Mouse (Mus musculus) T-helper 1 cell (primary cell): ENCODE results near the gene Ahcyl2.
"Not testable (repeated sequence)": the region's sequence is repeated elsewhere in the genome, so short reads cannot be mapped to it uniquely, and the experiment has no call there.

Experiments
- in situ Hi-C: fragments of 300-600 bp; cut with MboI, MseI; formaldehyde crosslinking; loops from one replicate; pipeline ENCODE4 v1.15.1; 2025; ENCODE audit warnings: high pct_unique_total_duplicates

Ahcyl2 gene

GRCm38 (mm10) chr6:29814616-29815015, 46.8 kb downstream of the Ahcyl2 start:
- in situ Hi-C loops, result no loop called here

DNA sequence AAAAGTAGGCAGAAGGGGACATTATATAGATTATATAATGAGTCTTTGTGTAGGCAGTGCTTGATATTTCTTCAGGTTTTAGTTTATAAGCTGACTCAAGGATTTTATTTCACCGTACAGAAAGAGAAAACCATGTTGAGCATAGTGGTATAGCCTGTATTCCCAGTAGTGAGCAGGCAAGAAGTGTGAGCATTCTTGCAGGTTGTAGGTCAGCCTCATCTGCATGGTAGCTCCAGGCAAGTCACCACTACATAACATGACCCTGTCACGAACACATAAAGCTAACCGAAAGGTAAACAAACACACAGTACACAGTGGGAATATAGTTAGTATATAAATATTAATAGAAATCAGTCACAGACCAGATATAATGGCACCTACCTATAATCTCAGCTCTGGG, 47.2 kb downstream of the Ahcyl2 start:
- in situ Hi-C loops, result no loop called here

GRCm38 (mm10) chr6:29815634-29816033, 47.8 kb downstream of the Ahcyl2 start:
- in situ Hi-C loops, result no loop called here

GRCm38 (mm10) chr6:29816371-29816770, 48.6 kb downstream of the Ahcyl2 start:
- in situ Hi-C loops, result not testable (repeated sequence)

DNA sequence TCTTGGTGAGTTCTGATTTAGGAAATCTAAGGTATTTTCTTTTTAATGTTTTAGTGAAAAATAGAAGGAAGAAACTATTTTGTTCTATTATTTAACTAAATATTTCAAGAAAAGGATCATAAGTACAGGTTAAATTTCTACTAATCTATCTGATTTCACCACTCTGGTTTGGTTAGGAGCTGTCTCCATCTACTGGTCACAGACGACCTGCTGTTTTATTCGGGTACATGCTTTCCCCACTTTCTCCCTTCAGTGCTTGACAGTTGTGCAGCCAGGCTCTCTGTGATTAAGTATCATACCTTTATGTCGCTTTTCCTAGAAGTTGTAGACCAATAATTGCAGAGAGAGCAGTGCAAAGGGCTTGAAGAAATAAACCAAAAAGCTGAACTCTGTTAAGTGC, 51.5 kb downstream of the Ahcyl2 start:
- in situ Hi-C loops, result no loop called here

GRCm38 (mm10) chr6:29820314-29820713, 52.5 kb downstream of the Ahcyl2 start:
- in situ Hi-C loops, result loop anchor here (5.0 kb wide), 1 partner anchor 53 kb away; the partner anchor contains the start of gene Ahcyl2

GRCm38 (mm10) chr6:29820926-29821325, 53.1 kb downstream of the Ahcyl2 start:
- in situ Hi-C loops, result loop anchor here (5.0 kb wide), 1 partner anchor 54 kb away; the partner anchor contains the start of gene Ahcyl2

- in situ Hi-C loops, result loop anchor here (5.0 kb wide), 1 partner anchor 54 kb away; the partner anchor contains the start of gene Ahcyl2
Measured at GRCm38 (mm10) chr6:29821770-29822169, 54.0 kb downstream of the Ahcyl2 start.

DNA sequence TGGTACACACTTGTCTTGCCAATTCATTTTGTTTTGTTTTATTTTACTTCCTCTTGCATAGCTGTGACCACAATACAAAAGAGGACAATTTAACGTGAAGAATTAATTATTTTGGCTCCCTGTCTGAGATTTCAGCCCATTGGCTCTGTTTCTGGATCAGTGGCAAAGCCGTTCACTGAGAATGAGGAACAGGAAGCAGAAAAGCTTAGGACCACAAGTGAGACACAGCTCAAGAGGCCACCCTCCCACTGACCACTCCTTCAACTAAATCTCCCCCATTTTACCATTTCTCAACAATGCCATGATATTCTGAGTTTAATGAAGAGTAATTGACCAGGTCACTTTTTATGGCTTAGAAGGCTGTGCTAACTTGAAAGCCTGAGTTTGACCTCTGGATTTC, 57.5 kb downstream of the Ahcyl2 start:
- in situ Hi-C loops, result no loop called here

- in situ Hi-C loops, result no loop called here
Measured at GRCm38 (mm10) chr6:29827291-29828242, 59.8 kb downstream of the Ahcyl2 start.

GRCm38 (mm10) chr6:29828574-29829234, 60.9 kb downstream of the Ahcyl2 start:
- in situ Hi-C loops, result no loop called here

DNA sequence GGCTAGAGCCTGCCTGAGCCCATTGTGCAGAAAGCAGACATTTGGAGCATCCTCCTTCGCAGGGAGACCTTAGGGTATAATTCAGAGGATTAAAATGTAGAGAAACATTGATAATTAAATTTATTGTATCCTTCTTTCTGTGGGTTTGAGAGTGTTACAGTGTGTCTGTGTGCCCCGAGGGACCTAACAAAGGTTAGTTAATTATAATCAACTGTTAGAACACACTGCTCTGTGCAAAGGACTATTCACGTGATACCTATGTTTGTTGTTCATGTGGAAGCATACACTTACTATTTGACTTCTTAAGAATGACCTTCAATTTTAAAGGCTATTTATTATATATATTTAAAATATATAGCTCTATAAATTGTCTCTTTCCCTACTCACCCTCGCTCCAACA, 64.5 kb downstream of the Ahcyl2 start:
- in situ Hi-C loops, result no loop called here

DNA sequence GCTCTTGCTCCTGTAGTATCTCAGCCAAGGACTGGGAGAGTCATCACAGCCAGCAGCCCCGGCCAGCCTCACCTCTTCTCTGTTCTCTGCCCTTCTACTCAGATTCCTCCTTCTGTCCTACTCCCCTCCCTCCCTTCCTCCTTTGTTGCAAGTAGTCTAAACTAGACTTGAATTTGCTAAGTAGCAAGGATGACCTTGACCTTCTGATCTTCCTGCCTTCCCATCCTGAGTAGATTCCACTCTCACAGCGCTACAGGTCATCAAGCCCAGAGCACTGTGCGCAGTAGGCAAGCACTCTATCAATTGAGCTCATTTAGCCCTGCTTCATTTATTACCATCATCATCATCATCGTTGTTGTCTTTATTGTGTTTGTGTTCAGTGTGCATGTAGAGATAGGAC, 65.3 kb downstream of the Ahcyl2 start:
- in situ Hi-C loops, result no loop called here

- in situ Hi-C loops, result no loop called here
Measured at GRCm38 (mm10) chr6:29833568-29834255, 65.9 kb downstream of the Ahcyl2 start.

DNA sequence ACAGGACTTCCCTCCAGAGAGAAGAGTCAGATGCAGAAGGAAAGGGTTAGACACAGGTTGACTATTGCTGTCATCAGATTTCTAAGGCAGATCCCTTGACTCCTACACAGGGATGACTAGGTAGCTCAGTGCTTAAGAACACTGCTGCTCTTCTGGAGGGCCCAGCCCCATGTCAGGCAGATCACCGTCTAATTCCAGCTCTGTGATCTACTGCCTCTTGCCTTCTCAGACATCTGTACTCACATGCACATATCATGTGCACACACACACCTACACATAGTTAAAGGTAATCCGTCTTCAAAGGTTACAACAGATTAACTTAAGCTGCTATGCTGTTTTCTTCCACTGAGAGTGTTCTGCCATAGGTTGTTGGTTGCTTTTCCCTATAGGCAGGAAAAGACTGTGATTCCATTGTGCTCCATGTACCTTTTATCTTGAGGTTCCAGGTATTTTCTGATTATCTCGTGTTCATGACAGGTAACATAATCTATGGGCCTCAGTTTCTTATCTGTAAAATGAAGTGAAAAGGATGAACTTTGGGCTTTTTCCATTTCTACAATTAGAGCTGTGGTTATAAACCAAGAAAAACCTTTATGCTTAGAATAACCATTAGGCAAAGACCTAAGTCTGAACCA, 67.8 kb downstream of the Ahcyl2 start:
- in situ Hi-C loops, result no loop called here

DNA sequence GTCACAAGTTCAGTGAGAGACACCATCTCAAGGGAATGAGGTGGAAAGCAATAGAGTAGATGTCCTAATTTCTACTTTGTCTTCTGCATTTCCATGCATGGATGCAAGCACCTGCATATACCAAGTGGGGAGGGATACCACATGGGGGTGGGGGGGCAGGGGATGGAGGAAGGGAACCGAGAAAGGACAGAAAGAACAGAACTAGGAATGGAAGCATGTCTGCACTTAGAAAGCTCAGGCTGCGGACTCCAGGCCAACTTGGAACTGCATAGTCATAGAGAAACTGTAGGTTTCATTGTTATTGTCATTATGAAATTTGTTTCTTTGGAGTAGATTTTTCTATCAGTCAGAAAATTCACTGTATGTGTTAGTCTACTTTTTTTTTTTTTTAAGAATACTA, 69.8 kb downstream of the Ahcyl2 start:
- in situ Hi-C loops, result no loop called here

- in situ Hi-C loops, result no loop called here
Measured at GRCm38 (mm10) chr6:29838531-29838930, 70.7 kb downstream of the Ahcyl2 start.

GRCm38 (mm10) chr6:29840008-29840407, 72.2 kb downstream of the Ahcyl2 start:
- in situ Hi-C loops, result no loop called here

DNA sequence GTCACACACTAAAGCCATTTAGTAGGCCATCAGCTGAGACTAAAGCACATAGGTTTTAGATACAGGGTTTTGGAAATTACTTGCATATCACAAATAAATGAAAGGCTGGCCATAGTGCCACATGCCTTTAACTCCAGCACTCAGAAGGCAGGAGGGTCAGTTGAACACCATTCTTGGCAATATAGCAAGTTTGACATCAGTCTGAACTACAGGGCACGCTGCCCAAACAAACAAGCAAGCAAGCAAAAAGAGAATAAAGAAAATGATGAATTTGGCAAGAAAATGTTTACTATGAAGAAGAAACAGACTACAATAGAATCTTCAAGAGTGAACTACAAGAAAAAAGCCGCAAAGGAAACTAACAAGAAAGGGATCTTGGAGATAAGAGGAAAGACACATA, 73.7 kb downstream of the Ahcyl2 start:
- in situ Hi-C loops, result no loop called here

DNA sequence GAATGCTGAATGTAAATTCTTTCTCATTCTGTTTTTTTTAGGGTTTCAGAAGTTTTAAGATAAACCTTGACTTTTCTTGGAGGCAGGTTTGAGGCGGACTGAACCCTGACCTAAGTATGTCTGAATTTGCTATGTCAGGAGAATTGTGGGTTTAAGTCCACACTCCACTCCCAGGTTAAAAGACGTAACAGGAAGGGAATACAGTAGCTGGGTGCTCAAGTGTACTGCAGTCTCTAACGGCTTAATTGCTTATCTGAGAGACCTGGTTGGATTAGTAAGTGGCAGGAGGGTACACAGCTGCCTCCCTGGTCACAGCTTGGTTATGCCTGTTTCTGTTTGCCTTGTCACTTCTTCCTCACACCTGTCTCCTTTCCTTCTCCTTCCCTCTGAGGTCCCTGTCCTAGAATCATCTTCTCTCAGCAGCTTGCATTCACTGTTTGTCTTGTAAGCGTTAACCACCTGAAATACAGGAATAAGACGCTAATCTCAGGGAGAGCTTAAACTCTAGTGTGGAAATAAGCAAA, 79.9 kb downstream of the Ahcyl2 start:
- in situ Hi-C loops, result no loop called here

- in situ Hi-C loops, result no loop called here
Measured at GRCm38 (mm10) chr6:29848808-29849207, 81.0 kb downstream of the Ahcyl2 start.
